Mouse (Mus musculus) fat pad, adult 2 months (tissue): ENCODE measurements at regions not wholly inside any gene's neighbourhood (a gene's known extent, or its start where the extent isn't known, plus 50 kb on each side); places are given as distances from the start of the nearest gene placed in this dataset.

Experiments
- DNase-seq: peaks from one replicate; pipeline ENCODE4 v3.0.0-alpha.2; 2011; ENCODE audit warnings: low read depth, low spot score; ENCODE audit errors: extremely low read depth

DNA sequence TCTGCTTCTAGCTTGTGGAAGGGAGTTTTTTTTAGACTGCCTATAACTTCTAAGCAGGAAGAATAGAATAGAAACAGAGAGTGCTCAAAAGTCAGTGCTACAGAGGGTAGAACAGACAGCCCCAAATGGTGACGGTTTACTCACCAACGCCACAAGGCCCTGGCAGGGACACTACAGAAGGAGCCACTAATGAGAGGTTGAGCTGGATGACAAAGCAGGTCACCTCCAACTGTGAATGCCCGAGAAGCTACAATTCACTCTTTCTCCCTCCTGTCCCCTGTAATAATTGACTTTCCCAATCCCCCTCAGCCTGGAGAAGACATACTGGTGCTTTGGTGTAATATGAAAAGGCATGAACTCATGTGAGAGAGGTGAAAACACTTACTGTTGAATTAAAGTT is 106.5 kb upstream of the Arl4c start:
- DNase-seq: no peak

DNA sequence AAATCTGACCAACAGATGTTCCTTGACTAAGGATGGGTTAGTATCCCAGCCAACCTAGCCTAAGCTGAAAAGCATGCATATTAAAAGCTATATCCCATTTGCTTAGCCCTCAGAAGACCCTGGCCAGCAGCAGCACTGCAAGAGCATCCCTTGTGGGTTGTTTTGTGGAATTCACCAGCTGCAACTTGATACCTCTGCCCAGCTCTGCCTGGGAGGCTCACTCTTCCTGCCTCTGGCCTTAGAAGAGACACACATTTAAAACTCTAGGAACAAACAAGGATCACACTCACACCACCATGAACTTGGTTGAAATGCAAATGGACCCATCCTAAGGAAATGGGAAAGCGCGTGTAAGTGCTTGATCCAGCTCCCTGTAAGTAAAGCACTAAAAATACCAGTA is 107.7 kb upstream of the Arl4c start:
- DNase-seq: no peak

DNA sequence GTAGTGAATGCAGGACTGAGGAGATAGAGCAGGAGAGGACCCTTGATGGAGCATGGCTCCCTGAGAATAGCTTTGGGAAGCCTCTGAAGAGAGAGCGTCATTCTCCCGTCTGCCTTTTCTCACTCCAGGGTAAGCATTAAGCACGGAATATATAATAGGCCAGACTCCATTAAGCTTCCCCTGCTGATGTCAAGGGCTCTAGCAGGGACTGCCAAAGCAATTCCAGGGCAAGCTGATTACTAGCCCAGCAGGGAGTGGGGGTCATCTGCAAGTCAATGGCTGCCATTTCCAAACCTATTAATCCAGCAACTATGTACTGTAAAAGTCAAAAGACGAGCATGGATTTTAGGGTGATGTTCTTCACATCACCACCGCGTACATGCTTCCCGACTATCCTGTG is 111.2 kb upstream of the Arl4c start:
- no peak for DNase-seq

DNA sequence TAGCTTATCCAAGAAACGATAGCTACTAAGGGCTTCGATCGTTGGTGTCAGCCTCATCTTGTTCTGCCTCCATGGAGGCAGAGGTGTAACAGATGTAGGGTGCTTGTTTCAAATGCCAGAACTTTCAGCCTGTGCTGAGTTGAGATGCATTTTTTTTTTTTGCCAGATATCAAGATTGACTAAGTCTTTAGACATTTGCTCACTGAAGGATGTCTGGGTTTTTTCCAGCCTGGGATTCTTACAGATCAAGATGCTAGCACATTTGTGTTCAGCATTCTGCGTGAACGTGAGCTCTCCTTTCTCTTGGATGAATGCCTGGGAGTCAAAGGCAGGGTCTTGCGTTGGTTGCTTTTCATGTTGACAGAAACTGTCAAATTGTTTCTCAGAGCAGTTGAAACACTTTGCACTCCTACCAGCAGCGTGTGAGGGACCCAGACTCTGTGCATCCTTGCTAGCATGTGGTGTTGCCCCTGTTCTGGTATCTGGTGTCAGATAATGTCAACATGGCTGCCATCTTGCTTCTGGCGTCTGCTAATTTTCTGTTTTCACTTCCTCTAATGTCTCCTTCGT is 114.4 kb upstream of the Arl4c start:
- DNase-seq: no peak

DNA sequence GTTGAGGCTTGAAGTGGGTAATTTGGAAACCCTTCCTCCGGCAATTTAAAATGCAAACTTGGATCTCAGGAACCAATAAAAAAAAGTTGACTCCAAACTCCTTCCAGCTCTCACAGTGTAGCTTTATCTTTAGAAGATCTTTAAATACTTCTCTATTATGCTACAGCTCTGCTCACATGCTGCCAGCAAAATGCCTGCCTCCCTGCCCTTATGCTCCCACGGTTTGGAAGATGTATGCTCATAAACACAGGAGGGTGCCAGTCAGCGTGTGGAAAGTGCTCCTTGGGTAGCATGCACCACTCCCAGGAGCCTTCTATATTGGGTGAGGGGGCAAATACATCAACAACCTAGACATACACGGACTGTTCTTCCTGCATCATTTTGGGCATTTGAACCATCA is 123.2 kb upstream of the Arl4c start:
- DNase-seq: no peak

DNA sequence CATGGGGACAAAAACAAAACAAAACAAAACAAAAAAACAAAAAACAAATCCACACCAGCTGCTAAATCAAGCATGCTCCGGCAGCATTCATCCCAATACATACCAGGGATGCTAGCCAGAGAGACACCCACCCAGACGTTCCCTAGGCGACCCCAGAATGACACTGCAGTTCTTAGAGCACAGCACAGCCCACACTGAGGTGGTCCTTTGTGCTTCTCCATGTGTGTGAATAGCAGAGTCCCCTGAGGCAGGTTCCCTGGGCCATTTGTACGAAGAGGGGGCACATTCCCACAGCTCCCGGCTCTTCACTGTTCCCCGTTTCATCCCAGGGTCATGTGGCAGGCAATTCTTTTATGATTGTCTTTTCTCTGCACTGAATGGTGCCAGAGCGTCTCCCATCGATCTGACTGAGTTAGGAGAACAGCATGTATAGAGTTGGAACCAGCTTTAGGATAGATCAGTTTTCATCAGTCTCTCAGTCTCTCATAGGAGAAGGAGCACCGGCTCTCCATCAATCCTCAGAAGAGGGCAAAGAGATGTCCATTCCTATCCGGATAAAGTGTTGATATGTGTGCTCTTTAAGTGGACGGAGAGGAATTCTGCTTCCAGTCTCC is 136.7 kb upstream of the Arl4c start:
- no peak for DNase-seq

DNA sequence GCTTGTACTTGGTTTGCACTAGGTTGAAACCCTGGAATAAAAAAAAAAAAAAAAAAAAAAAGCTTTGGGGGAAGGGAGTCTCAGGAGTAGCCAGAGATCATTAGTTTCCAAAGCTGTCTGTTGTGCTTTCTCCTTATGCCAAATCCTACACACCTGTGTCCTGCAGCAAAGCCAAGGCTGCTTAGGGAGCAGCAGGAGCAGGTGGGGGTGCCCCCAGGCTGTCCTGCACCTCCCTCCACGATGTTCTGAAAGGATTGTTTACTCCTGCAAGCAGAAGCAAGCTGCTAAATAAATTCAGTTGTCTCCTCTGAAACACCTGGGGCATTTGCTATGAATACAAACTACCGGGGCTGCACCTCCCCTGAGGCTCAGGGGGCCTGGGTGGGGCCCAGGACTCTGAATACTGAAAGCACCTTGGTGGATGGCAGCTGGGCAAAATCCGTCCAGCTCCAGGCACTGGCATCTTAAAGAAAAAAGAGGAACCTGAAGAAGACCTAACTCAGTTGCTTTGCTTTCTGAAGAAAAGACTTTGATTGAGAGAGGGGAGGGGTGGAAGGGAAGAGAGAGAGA is 137.5 kb upstream of the Arl4c start:
- no peak for DNase-seq

DNA sequence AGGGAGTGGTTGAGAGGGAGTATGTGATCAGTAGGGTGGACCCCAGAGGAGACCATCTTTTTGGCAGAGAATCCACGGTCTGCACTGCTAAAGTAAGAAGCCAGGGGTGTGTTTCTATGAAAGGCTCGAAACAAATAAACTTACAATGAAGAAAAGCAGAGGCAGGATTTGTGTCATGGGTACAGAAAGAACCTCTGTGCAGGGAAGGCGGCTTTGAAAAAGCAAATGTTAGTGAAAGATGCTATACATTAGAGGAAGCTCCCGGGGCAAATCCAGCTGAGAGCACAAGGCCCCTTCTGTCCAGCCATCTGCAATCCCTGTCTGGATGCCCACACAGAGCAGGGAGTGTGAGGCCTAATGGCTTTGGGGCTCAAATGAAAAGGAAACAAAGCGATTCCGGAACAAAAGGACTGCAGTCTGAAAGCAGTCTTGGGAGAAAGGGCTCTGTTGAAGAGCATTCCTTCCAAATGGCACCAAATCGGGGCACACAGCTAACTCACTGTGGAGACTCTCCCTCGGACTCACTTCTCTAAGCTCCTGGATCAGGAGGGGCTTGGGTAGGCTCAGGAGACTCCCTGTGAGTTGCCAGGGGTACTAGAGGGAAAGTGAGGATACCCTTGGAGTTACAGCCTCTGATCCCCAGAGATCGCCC is 138.1 kb upstream of the Arl4c start:
- DNase-seq: no peak

DNA sequence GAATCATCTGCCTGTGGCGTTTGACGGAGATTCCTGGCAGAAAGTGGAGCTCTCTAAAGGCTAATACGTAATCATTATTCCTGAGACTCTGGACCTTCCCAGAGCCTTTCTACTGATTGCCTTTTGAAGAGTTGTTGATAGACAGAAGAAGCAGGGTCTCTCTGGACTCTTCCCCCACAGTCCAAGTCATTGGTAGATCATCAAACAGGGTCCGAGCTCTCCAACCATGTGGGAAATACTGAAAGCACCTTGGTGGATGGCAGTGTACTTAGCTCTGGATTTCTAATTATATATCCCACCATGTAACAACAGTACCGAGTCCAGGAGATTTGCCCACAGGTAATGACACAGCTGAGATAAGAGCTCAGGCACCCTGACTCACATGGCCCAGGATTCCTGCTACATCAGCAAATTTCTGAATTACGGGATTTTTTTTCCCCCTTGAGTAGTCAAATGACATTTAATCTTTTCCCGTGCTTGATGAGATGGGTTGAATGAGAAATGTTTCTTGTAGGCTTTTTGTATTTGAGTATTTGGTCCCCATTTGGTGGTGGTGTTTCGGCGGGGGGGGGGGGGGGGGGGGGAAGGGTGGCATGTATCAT is 139.1 kb upstream of the Arl4c start:
- DNase-seq: no peak

DNA sequence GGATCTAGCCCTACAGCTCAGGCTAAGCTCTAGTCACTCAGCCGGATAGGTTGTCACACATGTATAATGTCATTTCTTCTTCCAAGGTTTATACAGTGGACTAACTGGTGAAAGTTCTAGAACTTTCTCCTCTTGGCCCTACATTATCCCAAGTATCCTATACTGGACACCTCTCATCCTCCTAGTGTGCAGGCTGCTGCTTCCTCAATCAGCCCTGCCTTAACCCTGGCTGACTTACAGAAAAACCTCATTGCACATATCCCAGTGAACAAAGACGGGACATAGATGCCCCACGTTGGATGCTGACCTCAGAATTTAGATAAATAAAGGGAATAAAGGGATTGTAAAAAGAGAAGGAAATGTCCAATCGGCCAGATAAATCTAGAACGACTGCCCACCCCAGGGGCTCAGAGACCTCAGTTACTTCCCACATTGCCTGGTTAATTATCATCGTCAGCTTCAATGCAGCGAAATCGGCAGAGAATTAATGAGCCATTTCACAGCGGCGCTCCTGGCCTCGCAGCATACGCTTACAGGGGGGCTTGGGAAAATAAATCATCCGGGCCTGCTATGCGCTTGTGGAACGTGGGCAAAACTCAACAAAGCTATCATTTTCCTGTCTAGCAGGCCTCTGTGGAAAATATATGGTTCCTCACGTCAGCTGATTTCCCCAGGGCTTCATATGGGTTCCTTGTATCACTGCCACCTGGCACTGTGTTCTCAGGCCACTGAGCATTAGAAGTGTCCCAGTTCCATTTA is 145.5 kb upstream of the Arl4c start:
- DNase-seq: no peak

DNA sequence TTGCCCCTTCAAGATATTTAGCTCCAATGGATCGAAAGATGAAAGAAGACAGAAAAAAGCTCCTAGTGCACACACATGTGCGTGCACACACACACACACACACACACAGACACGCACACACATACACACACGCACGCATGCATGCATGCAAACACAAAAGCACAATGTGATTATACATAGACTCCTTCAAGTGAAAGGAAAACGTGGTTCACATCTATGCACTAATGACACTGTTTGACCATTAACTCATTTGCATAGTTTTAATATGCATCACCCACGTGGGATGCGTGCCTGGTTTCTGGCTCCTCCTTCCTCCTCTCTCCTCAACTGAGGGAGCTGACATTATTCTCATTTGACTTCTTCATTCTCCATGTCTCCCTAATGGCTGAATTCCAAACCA is 146.2 kb upstream of the Arl4c start:
- no peak for DNase-seq

DNA sequence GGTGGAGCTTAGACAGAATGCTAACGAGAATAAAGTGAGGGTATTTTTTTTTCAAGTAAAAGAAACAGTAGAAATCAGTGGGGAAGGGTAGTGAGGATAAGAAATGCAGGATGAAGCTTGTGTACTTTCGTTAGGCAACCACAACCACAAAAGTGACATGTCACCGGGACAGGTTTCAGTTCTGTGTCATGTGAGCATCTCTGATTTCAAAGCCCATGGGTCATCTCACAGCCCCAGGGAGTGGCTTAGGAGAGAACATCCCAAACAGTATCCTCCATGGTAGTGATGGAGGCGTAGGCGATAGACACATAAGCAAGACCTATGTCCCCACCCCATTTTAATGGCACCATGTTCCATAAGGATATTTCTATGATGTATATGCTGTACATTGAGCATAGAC is 147.4 kb upstream of the Arl4c start:
- no peak for DNase-seq

DNA sequence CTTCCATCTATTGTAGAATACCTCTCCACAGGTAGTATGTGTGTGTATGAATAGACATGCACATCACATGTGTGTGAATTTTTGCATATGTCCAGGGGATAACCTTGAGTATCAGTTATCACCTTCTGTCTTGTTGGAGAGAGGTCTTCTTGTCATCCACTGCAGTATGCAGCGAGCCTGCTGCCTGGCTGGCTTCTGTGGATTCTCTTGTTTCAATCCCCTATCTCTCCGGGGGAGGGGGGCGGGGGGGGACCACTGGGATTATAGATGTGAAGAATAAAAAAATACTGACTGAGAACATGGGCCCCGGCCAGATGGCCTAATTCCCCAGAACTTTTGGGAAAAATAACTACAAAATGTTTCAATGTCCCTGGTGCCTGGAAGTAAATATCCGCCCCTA is 149.9 kb upstream of the Arl4c start:
- no peak for DNase-seq

DNA sequence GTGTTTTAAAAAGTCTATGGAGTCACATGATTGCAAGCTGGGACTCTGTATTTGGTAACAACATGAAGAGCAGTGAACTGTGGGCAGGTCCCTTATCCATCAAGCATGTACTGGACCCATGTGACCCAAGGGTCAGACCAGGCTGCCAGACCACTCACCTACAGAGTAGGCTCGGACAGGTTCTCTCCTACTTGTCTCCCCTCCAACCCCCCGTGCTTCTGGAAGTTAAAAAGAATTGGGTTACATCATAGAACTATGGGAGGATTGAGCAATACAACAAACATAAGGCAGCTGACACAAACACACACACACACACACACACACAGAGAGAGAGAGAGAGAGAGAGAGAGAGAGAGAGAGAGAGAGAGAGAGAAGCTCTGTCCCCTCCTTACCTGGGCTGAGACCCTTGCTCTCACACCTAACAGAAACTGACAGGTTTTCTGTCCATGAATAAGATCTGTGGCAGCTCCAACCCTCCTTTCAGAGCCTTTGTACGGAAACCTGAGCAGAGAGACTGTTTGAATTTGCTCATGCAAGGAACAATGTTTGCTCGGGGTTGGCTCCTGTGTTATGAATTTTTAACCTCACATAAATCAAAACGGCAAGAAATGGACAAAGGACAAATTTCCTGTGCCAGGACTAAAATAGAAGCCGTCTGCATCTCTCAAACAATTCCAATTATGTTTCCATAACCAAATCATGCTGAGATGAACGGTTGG is 159.0 kb upstream of the Arl4c start:
- DNase-seq: no peak

DNA sequence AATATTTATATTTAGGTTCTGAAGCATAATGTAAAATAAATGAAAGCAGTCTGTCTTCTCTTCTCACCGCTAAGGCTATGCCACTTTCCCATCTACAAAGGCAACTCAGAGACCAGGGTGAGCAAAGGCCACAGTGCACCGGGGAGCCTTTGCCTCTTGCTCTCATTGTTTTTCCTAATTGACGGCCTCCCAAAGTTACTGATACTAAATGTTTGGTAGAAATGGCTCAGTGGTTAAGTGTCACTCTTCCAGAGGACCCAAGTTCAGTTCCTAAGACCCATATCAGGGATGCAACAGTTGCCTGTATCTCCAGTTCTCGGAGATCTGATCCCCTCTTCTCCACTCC is 159.5 kb upstream of the Arl4c start:
- no peak for DNase-seq

DNA sequence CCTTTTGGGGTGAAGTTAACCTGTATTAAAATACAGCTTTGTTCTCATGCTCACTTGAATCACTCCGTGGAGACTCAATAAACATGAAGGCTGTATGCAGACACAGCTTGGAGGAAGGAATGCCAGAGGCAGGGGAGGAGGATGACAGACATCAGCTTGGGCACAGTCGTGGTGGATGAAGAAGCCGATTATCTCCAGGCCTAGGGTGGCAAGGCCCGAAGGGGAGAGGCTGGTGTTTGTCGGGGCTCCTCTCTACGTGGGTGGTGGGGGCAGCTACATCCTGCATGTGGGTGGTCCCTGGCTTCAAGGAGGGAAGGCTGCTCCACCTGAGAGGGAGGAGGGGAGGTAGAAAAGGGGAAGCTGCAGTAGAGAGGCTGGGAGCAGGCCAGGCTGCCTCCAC is 163.4 kb upstream of the Arl4c start:
- DNase-seq: no peak

DNA sequence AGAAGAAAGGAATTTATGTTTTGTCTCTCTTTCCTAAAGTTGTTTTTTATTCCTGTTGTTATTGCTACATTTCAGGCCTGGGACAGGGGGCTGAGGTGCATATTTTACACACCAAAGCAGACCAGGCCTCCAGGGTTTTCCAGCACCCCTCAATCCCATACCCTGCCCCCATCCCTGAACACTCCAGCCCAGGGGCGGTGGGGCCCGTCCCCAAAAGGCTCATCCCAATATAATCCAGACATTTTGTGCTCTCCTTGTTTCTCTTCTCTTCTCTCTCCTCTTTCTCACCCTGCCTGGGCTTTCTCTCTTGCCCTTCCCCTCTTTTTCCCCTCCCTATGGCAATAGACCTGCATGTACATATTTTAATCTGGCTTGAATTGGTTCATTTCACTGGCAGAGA is 164.6 kb upstream of the Arl4c start:
- DNase-seq: no peak

DNA sequence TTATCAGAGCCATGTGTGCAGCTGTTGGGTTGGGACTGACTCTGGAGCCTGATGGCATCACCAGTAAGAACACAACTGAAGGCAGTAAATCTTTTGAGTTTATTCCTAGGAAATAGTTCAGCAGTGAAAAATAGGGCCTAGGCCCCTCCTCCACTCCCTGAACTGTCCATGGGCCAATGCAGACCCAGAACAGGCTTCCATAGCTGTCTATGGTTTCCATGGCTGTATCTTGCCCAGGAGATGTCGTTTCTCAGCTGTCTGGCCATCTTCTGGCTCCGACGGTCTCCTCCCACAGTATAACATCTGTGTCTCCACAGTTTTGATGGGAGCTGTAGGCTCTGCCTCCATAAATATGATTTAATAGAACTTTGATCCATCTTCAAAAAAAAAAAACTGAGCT is 165.1 kb upstream of the Arl4c start:
- DNase-seq: no peak

DNA sequence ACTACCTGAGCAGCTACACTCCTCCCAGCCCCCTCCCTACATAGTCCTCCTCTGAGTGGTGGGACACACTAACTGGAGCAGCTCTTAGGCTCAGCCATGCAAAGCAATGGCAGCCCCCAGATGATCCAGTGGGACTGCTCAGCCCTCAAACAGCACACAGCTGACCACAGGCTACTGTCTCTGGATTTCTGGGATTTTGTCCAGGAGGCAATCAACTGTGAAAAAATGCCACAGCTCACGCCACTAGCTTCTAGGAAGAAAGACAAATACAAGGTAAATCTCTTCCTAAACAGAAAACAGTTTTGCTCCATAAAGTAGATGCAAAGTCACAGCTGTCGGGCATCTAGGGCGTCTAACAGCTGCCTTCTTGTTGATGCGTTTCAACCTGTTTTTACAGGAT is 167.9 kb upstream of the Arl4c start:
- DNase-seq: no peak

DNA sequence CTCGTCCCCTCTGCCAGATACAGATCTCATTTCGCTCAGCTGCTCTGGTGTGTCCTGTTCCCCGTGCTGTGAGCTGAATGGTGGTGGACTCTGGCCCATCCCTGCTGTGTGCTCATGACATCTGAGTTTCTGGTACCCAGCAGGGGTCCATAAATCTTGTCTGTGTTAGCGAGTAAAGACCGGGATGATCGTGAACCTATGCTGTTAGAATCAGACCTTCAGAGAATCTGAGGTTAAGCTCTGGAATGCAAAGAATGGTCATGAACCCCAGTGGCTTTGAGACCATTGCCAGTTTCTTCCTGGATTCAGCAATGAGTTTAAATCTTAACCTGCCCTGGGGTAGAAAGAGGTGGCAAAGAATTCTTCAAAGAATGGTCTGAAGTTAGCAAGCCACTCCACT is 173.3 kb upstream of the Arl4c start:
- no peak for DNase-seq

DNA sequence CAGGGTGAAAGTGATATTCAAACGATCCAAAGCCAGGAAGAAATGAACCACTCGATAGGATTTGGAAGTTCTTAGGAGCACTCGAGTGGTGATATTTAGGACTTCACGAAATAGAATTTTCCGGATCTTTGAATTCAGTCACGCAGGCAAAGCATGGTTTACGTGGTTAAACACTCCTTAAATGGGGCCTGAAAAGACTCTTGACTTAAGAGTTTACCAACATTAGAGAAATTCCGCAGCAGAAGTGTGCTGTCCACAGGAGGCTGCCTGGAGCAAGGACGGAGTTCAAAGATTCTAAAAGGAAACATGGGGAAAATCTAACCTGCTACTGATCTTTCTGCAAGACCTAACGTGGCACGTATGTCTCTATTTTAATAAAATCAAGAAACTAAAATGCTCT is 175.4 kb upstream of the Arl4c start:
- DNase-seq: no peak
